Mouse (Mus musculus): Measurements from ENCODE around the gene Zc3h7b. TPM values are rescaled to one million over a fixed set of nuclear protein-coding genes. Genes with fewer than 3 reads are reported as not detected.

The Zc3h7b gene
- polyA plus RNA-seq, 1 experiment: 7.7 TPM

- WGBS: 93% methylated on average over 6 of the region's 6 CpGs
- H3K27ac ChIP-seq (ENCODE audit: insufficient read depth, low read depth, low read length): no peak overlapping the region
- no peak overlapping the region for H3K4me3 ChIP-seq (ENCODE audit: low read depth, low read length)
- H3K4me1 ChIP-seq (ENCODE audit: control insufficient read depth, insufficient read depth, insufficient read length, low read length): no peaks in the 10 kb centered on the region
- H3K27me3 ChIP-seq (ENCODE audit: control insufficient read depth, insufficient read depth, low read length): no peaks in the 10 kb centered on the region
- peaks cover 76% of the 10 kb centered on the region for H3K36me3 ChIP-seq (ENCODE audit: control insufficient read depth, insufficient read depth, low read length)
- TF ChIP-seq POLR2A (IDR thresholded peaks at IDR 0.05; ENCODE audit: low read depth, low read length): no peak
- TF ChIP-seq CTCF (IDR thresholded peaks at IDR 0.05; ENCODE audit: extremely low read depth, insufficient read length, insufficient replicate concordance, low read depth, low read length): no peak
Observed at GRCm38 (mm10) chr15:81719139-81719531, 25.7 kb upstream of the Zc3h7b start.

- TF ChIP-seq POLR2A (IDR thresholded peaks at IDR 0.05; ENCODE audit: low read depth, low read length) (no peak), CTCF (IDR thresholded peaks at IDR 0.05; ENCODE audit: extremely low read depth, insufficient read length, insufficient replicate concordance, low read depth, low read length) (no peak)
- no peak overlapping the region for H3K27ac ChIP-seq (ENCODE audit: insufficient read depth, low read depth, low read length)
- WGBS: 91% methylated on average over 5 of the region's 5 CpGs
- no peaks in the 10 kb centered on the region for H3K27me3 ChIP-seq (ENCODE audit: control insufficient read depth, insufficient read depth, low read length)
- H3K36me3 ChIP-seq (ENCODE audit: control insufficient read depth, insufficient read depth, low read length): peaks cover 54% of the 10 kb centered on the region
- H3K4me3 ChIP-seq (ENCODE audit: low read depth, low read length): no peak overlapping the region
- H3K4me1 ChIP-seq (ENCODE audit: control insufficient read depth, insufficient read depth, insufficient read length, low read length): 0 out of 2 replicates have a peak, but pooled peaks cover 3% of the 10 kb centered on the region
Observed at GRCm38 (mm10) chr15:81722361-81722760, 22.5 kb upstream of the Zc3h7b start.

DNA sequence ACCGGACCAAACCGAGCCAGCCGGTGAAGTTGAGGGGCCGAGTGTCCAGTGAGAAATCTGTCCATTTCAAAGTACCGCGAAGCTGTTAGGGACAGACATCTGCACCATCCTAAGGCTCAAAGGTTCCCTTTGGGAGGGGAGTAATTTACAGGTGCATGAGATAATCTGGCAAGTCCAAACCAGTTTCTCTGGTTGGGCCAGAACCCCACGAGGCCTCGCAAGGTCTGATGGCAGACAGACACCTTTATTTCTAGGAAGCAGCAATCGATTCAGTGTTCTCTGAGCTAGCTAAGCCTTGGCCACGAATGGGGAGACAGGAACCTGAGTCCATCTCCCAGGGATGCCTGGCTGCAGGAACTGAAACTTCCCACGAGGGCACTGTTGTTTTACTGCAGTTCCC lies 21.2 kb upstream of the Zc3h7b start:
- WGBS: 33% methylated on average over 11 of the region's 11 CpGs
- peaks cover 47% of the 10 kb centered on the region for H3K36me3 ChIP-seq (ENCODE audit: control insufficient read depth, insufficient read depth, low read length)
- TF ChIP-seq CTCF (IDR thresholded peaks at IDR 0.05; ENCODE audit: extremely low read depth, insufficient read length, insufficient replicate concordance, low read depth, low read length): no peak
- no peak for TF ChIP-seq POLR2A (IDR thresholded peaks at IDR 0.05; ENCODE audit: low read depth, low read length)

DNA sequence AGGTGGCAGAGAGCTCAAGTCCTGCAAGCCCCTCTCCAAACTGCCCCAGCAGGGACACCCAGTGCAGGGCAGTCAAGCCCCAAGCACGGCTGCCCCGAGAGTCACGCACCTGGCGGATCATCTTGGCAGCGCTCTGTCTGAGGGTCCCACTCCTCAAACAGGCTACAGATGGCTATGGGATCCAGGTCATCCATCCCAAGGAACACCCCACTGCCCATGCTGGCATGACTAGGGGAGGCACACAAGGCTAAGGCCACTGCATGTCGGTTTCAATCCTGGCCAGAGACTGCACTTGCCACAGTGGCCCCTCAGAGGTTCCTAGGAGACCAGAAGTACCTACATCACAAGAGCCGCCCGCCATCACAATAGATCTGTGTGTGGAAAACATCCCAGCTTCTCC lies 18.9 kb upstream of the Zc3h7b start:
- 95% methylated on average over 8 of the region's 8 CpGs for WGBS
- no peak overlapping the region for H3K4me3 ChIP-seq (ENCODE audit: low read depth, low read length)
- TF ChIP-seq POLR2A (IDR thresholded peaks at IDR 0.05; ENCODE audit: low read depth, low read length) (no peak), CTCF (IDR thresholded peaks at IDR 0.05; ENCODE audit: extremely low read depth, insufficient read length, insufficient replicate concordance, low read depth, low read length) (no peak)
- H3K4me1 ChIP-seq (ENCODE audit: control insufficient read depth, insufficient read depth, insufficient read length, low read length): 0 out of 2 replicates have a peak, but pooled peaks cover 5% of the 10 kb centered on the region
- no peaks in the 10 kb centered on the region for H3K27me3 ChIP-seq (ENCODE audit: control insufficient read depth, insufficient read depth, low read length)
- H3K36me3 ChIP-seq (ENCODE audit: control insufficient read depth, insufficient read depth, low read length): peaks cover 26% of the 10 kb centered on the region
- no peak overlapping the region for H3K27ac ChIP-seq (ENCODE audit: insufficient read depth, low read depth, low read length)

More for the DNA sequence above, 21.2 kb upstream of the Zc3h7b start:
- Histone ChIP-seq H3K27me3 (ENCODE audit: control insufficient read depth, insufficient read depth, low read length) (no peaks in the 10 kb centered on the region), H3K4me1 (ENCODE audit: control insufficient read depth, insufficient read depth, insufficient read length, low read length) (0 out of 2 replicates have a peak, but pooled peaks cover 3% of the 10 kb centered on the region), H3K27ac (ENCODE audit: insufficient read depth, low read depth, low read length) (no peak overlapping the region), H3K4me3 (ENCODE audit: low read depth, low read length) (no peak overlapping the region)

- H3K36me3 ChIP-seq (ENCODE audit: control insufficient read depth, insufficient read depth, low read length): peaks cover under 1% of the 10 kb centered on the region; the same call in 1 of the 2 replicates
- no peaks in the 10 kb centered on the region for H3K27me3 ChIP-seq (ENCODE audit: control insufficient read depth, insufficient read depth, low read length)
- TF ChIP-seq POLR2A (IDR thresholded peaks at IDR 0.05; ENCODE audit: low read depth, low read length) (no peak), CTCF (IDR thresholded peaks at IDR 0.05; ENCODE audit: extremely low read depth, insufficient read length, insufficient replicate concordance, low read depth, low read length) (no peak)
- H3K27ac ChIP-seq (ENCODE audit: insufficient read depth, low read depth, low read length): peak overlapping the region; percentile 45
- H3K4me1 ChIP-seq (ENCODE audit: control insufficient read depth, insufficient read depth, insufficient read length, low read length): 0 out of 2 replicates have a peak, but pooled peaks cover 3% of the 10 kb centered on the region
- H3K4me3 ChIP-seq (ENCODE audit: low read depth, low read length): peak overlapping the region; percentile 86
- WGBS: under 1% methylated on average over 49 of the region's 49 CpGs
Observed at GRCm38 (mm10) chr15:81729241-81729791, 15.5 kb upstream of the Zc3h7b start.

- 5% methylated on average over 41 of the region's 41 CpGs for WGBS
- no peaks in the 10 kb centered on the region for H3K36me3 ChIP-seq (ENCODE audit: control insufficient read depth, insufficient read depth, low read length)
- peak overlapping the region; percentile 45 for H3K27ac ChIP-seq (ENCODE audit: insufficient read depth, low read depth, low read length)
- H3K27me3 ChIP-seq (ENCODE audit: control insufficient read depth, insufficient read depth, low read length): no peaks in the 10 kb centered on the region
- 0 out of 2 replicates have a peak, but pooled peaks cover 2% of the 10 kb centered on the region for H3K4me1 ChIP-seq (ENCODE audit: control insufficient read depth, insufficient read depth, insufficient read length, low read length)
- peak overlapping the region; percentile 86 for H3K4me3 ChIP-seq (ENCODE audit: low read depth, low read length)
- TF ChIP-seq POLR2A (IDR thresholded peaks at IDR 0.05; ENCODE audit: low read depth, low read length) (peak; percentile 64; the same call in 1 of the 2 replicates), CTCF (IDR thresholded peaks at IDR 0.05; ENCODE audit: extremely low read depth, insufficient read length, insufficient replicate concordance, low read depth, low read length) (no peak)
Observed at GRCm38 (mm10) chr15:81729792-81730635, 14.8 kb upstream of the Zc3h7b start.

- WGBS: 48% methylated on average over 3 of the region's 3 CpGs
- Histone ChIP-seq H3K4me3 (ENCODE audit: low read depth, low read length) (no peak overlapping the region), H3K27ac (ENCODE audit: insufficient read depth, low read depth, low read length) (no peak overlapping the region), H3K36me3 (ENCODE audit: control insufficient read depth, insufficient read depth, low read length) (no peaks in the 10 kb centered on the region), H3K4me1 (ENCODE audit: control insufficient read depth, insufficient read depth, insufficient read length, low read length) (no peaks in the 10 kb centered on the region), H3K27me3 (ENCODE audit: control insufficient read depth, insufficient read depth, low read length) (no peaks in the 10 kb centered on the region)
- TF ChIP-seq POLR2A (IDR thresholded peaks at IDR 0.05; ENCODE audit: low read depth, low read length): no peak
- no peak for TF ChIP-seq CTCF (IDR thresholded peaks at IDR 0.05; ENCODE audit: extremely low read depth, insufficient read length, insufficient replicate concordance, low read depth, low read length)
Observed at GRCm38 (mm10) chr15:81735075-81735474, 9.8 kb upstream of the Zc3h7b start.
